Mouse (Mus musculus) heart, postnatal 0 days (tissue): ENCODE data around the gene Csrp3. TPM values are rescaled to one million over a fixed set of nuclear protein-coding genes. Genes with fewer than 3 reads are reported as not detected.

Experiments used
- ATAC-seq: fragments of 200-750 bp; cut with Nextera tagmentation; 2 replicates; pipeline ENCODE4 v1.8.0; 2017; ENCODE audit warnings: low read depth, moderate number of reproducible peaks, moderate library complexity; ENCODE audit not compliant: insufficient read depth
- DNase-seq: peaks from one replicate; pipeline ENCODE4 v3.0.0-alpha.2; 2016; ENCODE audit warnings: low spot score
- H3K27ac ChIP-seq: fragments of 300-500 bp; sonication (generic); 2 replicates; pipeline ENCODE4 v1.5.1; 2014; ENCODE audit warnings: low read depth, mild to moderate bottlenecking
- H3K27me3 ChIP-seq: fragments of 300-500 bp; sonication (generic); 2 replicates; pipeline ENCODE4 v1.6.1; 2014; ENCODE audit warnings: low read length, mixed read lengths; ENCODE audit not compliant: control insufficient read depth, insufficient read depth
- H3K36me3 ChIP-seq: fragments of 300-500 bp; sonication (generic); replicated peaks from 2 replicates; pipeline ENCODE4 v1.6.1; 2014; ENCODE audit warnings: low read length, mixed read lengths; ENCODE audit not compliant: control insufficient read depth, insufficient read depth
- H3K4me1 ChIP-seq: fragments of 300-500 bp; sonication (generic); 2 replicates; pipeline ENCODE4 v1.6.1; 2014; ENCODE audit warnings: antibody characterized with exemption; ENCODE audit not compliant: control insufficient read depth, insufficient read depth
- H3K4me2 ChIP-seq: fragments of 300-500 bp; sonication (generic); 2 replicates; pipeline ENCODE4 v1.6.1; 2014; ENCODE audit warnings: low read depth, mild to moderate bottlenecking, low read length, moderate library complexity
- H3K4me3 ChIP-seq: fragments of 300-500 bp; sonication (generic); 2 replicates; pipeline ENCODE4 v1.5.1; 2014; ENCODE audit warnings: low read depth, low read length
- H3K9ac ChIP-seq: fragments of 300-500 bp; sonication (generic); replicated peaks from 2 replicates; pipeline ENCODE4 v1.6.1; 2014; ENCODE audit warnings: low read depth, low read length, mixed read lengths
- H3K9me3 ChIP-seq: fragments of 300-500 bp; sonication (generic); replicated peaks from 2 replicates; pipeline ENCODE4 v1.6.1; 2016; ENCODE audit warnings: low read length; ENCODE audit not compliant: control insufficient read depth
- CTCF ChIP-seq: IDR thresholded peaks from 2 replicates; pipeline ENCODE4 v1.5.1; 2016; ENCODE audit warnings: antibody characterized with exemption, control low read depth, low read depth
- EP300 ChIP-seq: IDR thresholded peaks from 2 replicates; pipeline ENCODE4 v1.6.1; 2016; ENCODE audit warnings: antibody characterized with exemption, low read depth
- WGBS: fragments of 180-500 bp; shearing (Covaris S2); extraction: QIAGEN DNeasy Blood & Tissue Kit; methylation state at CpG from one replicate; pipeline ENCODE4 v1.1.7; 2014; 5-methylcytosine and 5-hydroxymethylcytosine counted together
- polyA plus RNA-seq: library from polyadenylated mRNA; unstranded; fragments of >200 nt; fragmentation: Nextera tagmentation; extraction: Ambion mirVana; gene quantifications from 2 replicates; pipeline ENCODE4 v1.2.1, GENCODE M21; 2015
- total RNA-seq: library from RNA; depleted of rRNA; stranded (reverse); fragments of >200 nt; gene quantifications from 2 replicates; pipeline ENCODE4 v1.2.3, GENCODE M21; 2014; ENCODE audit warnings: low replicate concordance

Csrp3 gene
- total and polyA plus RNA-seq, 2 experiments from 2014 or later, result 1,464 to 1,928 TPM

GRCm38 (mm10) chr7:48855461-48855860, 7.6 kb upstream of the Csrp3 start:
- ATAC-seq, result no peak
- Histone ChIP-seq H3K27ac (no peak overlapping the region), H3K4me3 (no peak overlapping the region), H3K4me2 (no peak overlapping the region), H3K4me1 (peaks cover 28% of the 10 kb centered on the region), H3K36me3 (no peaks in the 10 kb centered on the region), H3K9me3 (no peaks in the 10 kb centered on the region), H3K9ac (no peak overlapping the region), H3K27me3 (no peaks in the 10 kb centered on the region)
- no peak for TF ChIP-seq CTCF
- TF ChIP-seq EP300, result no peak
- WGBS, result 97% methylated on average over 3 of the region's 3 CpGs
- no peak for DNase-seq

- Histone ChIP-seq H3K27ac (peak overlapping the region; percentile 83), H3K27me3 (no peaks in the 10 kb centered on the region), H3K36me3 (no peaks in the 10 kb centered on the region), H3K4me3 (no peak overlapping the region), H3K4me1 (peaks cover 28% of the 10 kb centered on the region), H3K4me2 (peak overlapping the region; percentile 10; the same call in 1 of the 2 replicates), H3K9me3 (no peaks in the 10 kb centered on the region), H3K9ac (no peak overlapping the region)
- DNase-seq (peak; percentile 66), ATAC-seq (peak; percentile 57)
- WGBS, result 24% methylated on average over 13 of the region's 13 CpGs
- no peak for TF ChIP-seq CTCF
- no peak for TF ChIP-seq EP300
These were observed 5.7 kb upstream of the Csrp3 start for GRCm38 (mm10) chr7:48853496-48853895.

- Histone ChIP-seq H3K4me3 (no peak overlapping the region), H3K27ac (no peak overlapping the region), H3K4me2 (no peak overlapping the region), H3K27me3 (no peaks in the 10 kb centered on the region), H3K9me3 (no peaks in the 10 kb centered on the region), H3K4me1 (peaks cover 27% of the 10 kb centered on the region), H3K36me3 (no peaks in the 10 kb centered on the region), H3K9ac (no peak overlapping the region)
- ATAC-seq (no peak), DNase-seq (no peak)
- 73% methylated on average over 6 of the region's 6 CpGs for WGBS
- TF ChIP-seq CTCF, result no peak
- TF ChIP-seq EP300, result no peak
These were observed 3.8 kb upstream of the Csrp3 start for GRCm38 (mm10) chr7:48851529-48852104.

DNA sequence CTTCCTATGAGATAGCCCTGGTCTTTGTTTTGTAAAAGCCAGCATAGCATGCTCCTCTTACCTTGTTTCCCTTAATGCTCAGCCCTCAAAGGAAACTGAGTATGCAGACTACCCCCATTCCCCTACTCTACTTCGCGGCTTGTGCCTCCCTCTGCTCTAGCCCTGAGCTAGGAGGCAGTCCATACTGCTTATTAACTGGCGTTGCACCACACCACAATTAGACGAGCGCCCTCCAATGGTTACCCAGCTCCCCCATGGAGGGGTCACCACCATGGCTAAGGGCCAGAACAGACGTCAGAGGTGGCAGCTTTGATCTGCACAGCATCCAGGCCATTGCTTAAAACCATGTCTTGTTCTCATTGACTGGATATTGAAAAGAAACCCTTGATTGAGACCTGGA, 1.1 kb downstream of the Csrp3 start:
- TF ChIP-seq CTCF (peak; percentile 67), EP300 (no peak)
- ATAC-seq (peak; percentile 69), DNase-seq (peak; percentile 61)
- no peaks in the 10 kb centered on the region for H3K9me3 ChIP-seq
- no peaks in the 10 kb centered on the region for H3K27me3 ChIP-seq
- peak overlapping the region; percentile 94 for H3K27ac ChIP-seq
- no peaks in the 10 kb centered on the region for H3K36me3 ChIP-seq
- WGBS, result 35% methylated on average over 6 of the region's 6 CpGs
- H3K4me1 ChIP-seq, result 0 out of 2 replicates have a peak, but pooled peaks cover 7% of the 10 kb centered on the region
- H3K4me3 ChIP-seq, result peak overlapping the region; percentile 51
- H3K4me2 ChIP-seq, result peak overlapping the region; percentile 72
- H3K9ac ChIP-seq, result peak overlapping the region; percentile 68

GRCm38 (mm10) chr7:48845213-48845973, 2.4 kb downstream of the Csrp3 start:
- ATAC-seq, result peak; percentile 12; the same call in 1 of the 2 replicates
- peaks cover 11% of the 10 kb centered on the region; the same call in 1 of the 2 replicates for H3K4me1 ChIP-seq
- 34% methylated on average over 12 of the region's 12 CpGs for WGBS
- H3K9me3 ChIP-seq, result no peaks in the 10 kb centered on the region
- peak overlapping the region; percentile 68 for H3K9ac ChIP-seq
- peak overlapping the region; percentile 72 for H3K4me2 ChIP-seq
- DNase-seq, result no peak
- peak overlapping the region; percentile 51 for H3K4me3 ChIP-seq
- H3K27ac ChIP-seq, result peak overlapping the region; percentile 94
- TF ChIP-seq EP300 (no peak), CTCF (no peak)
- no peaks in the 10 kb centered on the region for H3K27me3 ChIP-seq
- no peaks in the 10 kb centered on the region for H3K36me3 ChIP-seq
